Mouse (Mus musculus) gastrocnemius, postnatal 14 days (tissue): Measurements from ENCODE around the gene Selenon. TPM values are rescaled to one million over a fixed set of nuclear protein-coding genes. Genes with fewer than 3 reads are reported as not detected.
A peak's percentile ranks its signal among the peaks of the same experiment; 100 is the strongest.
"Not testable (repeated sequence)": the region's sequence is repeated elsewhere in the genome, so short reads cannot be mapped to it uniquely, and the experiment has no call there.

ENCODE experiments used
- DNase-seq: peaks from one replicate; pipeline ENCODE4 v3.0.0; 2021; ENCODE audit warnings: mixed read lengths
- intact Hi-C: fragments of 180-260 bp; cut with DNase I; formaldehyde crosslinking; loops from one replicate; pipeline ENCODE4 v1.15.1; 2025; ENCODE audit warnings: low total_unique reads
- total RNA-seq, 2 experiments: library from RNA; stranded (reverse); gene quantifications; 2 replicates each; pipeline ENCODE4 v1.2.3; 2021

The Selenon gene
- total RNA-seq, 2 experiments from 2014 or later, result 16.4 to 18.5 TPM

GRCm38 (mm10) chr4:134517719-134518118, 34.2 kb downstream of the Selenon start:
- intact Hi-C loops, result no loop called here
- DNase-seq, result no peak

DNA sequence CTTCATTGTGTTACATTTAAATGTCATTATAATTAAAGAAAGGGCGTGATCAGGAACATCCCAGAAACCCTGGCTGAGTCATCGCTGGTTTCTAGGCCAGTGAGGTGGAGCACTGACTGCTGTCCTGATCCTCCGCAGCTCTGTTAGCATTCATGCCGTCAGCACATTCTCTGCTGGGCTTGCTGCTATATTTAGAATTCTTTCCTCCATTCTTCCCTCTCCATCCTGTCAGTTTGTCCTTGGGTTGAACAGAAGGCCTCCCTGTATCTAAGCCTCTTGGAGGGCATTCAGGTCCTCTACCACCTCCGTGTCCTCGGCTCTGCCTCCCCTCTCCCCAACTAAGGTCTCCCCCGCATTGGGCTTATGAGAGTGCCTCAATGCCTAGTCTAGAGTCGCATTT, 35.0 kb downstream of the Selenon start:
- intact Hi-C loops, result no loop called here
- peak; percentile 27 for DNase-seq

DNA sequence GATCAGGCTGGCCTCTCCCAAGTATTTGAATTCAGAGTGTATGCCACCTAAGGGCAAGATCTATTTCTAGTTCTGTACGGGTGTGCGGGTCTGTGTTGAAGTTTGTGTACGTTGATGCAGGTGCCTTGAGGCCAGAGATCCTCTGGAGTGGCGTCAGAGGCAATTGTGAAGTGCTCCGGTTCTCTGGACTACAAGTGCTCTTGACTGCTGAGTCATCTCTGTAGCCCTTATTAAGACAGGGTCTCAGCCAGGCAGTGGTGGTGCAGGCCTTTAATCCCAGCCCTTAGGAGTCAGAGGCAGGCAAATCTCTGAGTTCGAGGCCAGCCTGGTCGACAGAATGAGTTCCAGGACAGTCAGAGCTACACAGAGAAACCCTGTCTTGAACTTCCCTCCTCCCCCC, 36.4 kb downstream of the Selenon start:
- intact Hi-C loops, result no loop called here
- no peak for DNase-seq

DNA sequence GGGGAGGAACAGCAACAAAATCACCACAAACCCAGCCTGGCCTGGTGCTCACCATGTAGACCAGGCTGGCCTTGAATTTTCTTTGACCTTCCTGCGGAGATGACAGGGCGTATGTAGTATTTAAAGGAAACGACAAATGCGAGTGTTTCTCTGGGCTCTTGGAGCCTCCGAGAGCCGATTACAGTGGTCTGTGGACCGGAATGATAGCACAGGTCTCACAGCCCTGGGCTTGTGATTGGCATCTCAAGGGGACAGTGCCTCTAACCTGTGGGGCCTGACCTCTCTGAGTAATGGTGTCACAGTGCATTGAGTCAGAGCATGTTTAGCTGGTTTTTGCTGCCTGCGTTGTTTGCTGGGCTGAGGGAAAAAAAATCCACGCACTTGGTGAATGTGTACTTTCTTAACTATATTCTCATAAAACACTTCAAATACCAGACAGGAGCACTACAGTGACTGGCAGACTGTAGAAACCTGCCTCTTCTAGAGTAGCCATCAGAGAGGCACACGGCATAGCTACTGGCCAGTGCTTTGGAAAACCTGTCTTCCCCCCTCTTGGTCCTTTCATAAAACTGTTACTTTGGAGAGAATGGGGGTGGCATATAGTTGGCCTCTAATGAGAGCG, 37.5 kb downstream of the Selenon start:
- DNase-seq, result no peak
- intact Hi-C loops, result no loop called here

GRCm38 (mm10) chr4:134512798-134513197, 39.2 kb downstream of the Selenon start:
- peak; percentile 77 for DNase-seq
- intact Hi-C loops, result no loop called here

DNA sequence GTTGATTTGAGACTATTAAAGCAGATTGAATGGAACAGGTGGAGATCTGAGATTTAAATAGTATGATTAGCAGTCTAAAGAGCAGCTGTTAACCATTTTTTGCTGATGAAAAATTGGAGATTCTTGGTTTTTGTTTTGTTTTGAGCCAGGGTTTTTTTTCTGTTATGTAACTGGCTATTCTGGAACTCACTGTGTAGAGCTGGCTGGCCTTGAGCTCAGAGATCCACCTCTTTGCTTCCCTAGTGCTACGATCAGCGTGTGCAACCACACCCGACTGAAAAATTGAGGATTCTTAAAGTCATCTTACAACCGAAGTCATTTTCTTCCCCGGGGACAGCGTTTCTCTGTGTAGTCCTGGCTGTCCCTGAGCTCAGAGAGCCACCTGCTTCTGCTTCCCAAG, 40.2 kb downstream of the Selenon start:
- intact Hi-C loops, result no loop called here
- no peak for DNase-seq

DNA sequence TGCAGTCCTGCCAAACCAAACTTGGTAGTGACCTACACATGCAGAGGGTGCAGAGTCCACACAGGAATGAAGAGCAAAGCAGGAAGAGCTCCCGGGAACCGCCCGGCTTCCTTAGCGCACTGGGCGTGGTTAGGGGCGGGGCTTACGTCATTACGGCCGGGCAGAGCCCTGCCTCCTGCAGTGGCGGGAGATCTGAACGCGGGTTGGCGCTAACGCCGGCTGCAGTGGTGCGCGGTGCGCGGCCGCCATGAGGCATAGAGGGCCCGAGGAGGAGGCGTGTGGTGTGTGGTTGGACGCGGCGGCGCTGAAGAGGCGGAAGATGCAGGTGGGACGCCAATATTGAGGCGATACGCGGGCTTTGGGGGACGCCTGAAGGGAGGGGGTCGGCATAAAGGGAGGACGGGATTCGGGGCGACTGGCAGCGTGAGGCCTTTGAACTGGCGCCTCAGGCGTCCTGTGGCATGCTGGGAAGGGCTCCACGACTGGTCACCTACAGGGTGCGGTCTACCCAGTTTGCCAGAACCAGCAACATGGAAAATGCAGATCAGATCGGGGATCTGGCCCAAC, 41.0 kb downstream of the Selenon start, which contains the start of gene Aunip:
Gene Aunip (plus strand): TSS at position 155 of the 567 bp plus-strand sequence.
- intact Hi-C loops, result no loop called here
- DNase-seq, result peak; percentile 94

- no peak for DNase-seq
- intact Hi-C loops, result no loop called here
Observed at GRCm38 (mm10) chr4:134510396-134510795, 41.6 kb downstream of the Selenon start.

GRCm38 (mm10) chr4:134506713-134507112, 45.3 kb downstream of the Selenon start:
- no peak for DNase-seq
- intact Hi-C loops, result no loop called here

GRCm38 (mm10) chr4:134505966-134506594, 45.9 kb downstream of the Selenon start:
- intact Hi-C loops, result no loop called here
- DNase-seq, result no peak

- no peak for DNase-seq
- intact Hi-C loops, result no loop called here
Observed at GRCm38 (mm10) chr4:134505303-134505789, 46.6 kb downstream of the Selenon start.

GRCm38 (mm10) chr4:134503686-134504357, 48.1 kb downstream of the Selenon start:
- no peak for DNase-seq
- intact Hi-C loops, result no loop called here

DNA sequence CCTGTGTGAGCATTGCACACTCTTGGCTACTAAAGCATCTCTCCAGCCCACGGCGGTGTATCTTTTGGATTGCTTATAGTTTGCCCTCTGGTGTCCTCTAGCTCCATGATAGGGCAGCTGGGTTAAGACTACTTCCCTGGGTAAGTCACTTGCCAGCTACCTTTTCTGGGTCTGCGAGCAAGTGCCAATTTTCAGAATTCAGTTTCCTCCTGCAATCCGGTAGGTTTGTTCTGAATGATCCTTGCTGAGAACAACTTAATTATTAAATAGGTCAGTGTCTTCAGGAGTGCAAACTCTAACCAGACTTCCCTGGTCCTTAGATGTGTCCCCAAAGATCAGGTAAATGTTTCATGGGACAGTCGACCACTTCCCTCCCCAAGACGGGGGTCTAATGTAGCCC, 50.9 kb downstream of the Selenon start:
- intact Hi-C loops, result no loop called here
- no peak for DNase-seq

DNA sequence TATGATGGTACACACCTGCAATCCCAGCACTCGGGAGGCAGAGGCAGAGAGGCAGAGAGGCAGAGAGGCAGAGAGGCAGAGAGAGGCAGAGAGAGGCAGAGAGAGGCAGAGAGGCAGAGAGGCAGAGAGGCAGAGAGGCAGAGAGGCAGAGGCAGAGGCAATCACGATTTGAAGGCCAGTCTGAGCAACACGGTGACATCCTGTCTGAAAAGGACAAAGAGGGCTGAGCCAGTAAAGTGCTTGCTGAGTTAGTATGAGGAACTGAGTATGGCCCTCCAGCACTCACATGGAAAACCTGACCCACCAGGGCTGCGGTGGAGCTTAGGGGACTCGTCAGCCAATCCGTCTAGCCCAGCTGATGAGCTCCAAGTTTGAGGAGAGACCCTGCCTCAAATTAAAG, 53.0 kb downstream of the Selenon start:
- DNase-seq, intact Hi-C loops: not testable (repeated sequence)

GRCm38 (mm10) chr4:134497986-134498731, 53.8 kb downstream of the Selenon start:
- intact Hi-C loops, result no loop called here
- DNase-seq, result no peak

DNA sequence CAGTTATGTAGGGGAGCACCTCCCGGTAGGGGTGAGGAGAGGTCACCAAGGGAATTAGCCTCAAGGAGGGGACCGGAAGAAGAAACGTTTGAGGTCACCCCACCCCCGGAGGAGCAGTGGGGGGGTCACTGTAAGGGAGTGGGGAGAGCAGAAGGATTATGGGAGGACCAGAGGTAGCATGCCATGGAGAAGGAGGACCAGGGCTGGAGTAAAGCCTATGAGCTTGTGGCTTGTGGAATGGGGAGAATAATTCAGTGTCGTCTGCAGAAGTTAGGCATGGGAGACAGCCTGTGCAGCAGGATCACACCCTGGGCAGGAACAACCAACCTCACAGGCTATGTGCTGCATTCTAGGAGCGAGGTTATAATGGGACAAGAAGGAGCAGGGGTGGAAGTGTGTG, 54.7 kb downstream of the Selenon start:
- DNase-seq, result no peak

DNA sequence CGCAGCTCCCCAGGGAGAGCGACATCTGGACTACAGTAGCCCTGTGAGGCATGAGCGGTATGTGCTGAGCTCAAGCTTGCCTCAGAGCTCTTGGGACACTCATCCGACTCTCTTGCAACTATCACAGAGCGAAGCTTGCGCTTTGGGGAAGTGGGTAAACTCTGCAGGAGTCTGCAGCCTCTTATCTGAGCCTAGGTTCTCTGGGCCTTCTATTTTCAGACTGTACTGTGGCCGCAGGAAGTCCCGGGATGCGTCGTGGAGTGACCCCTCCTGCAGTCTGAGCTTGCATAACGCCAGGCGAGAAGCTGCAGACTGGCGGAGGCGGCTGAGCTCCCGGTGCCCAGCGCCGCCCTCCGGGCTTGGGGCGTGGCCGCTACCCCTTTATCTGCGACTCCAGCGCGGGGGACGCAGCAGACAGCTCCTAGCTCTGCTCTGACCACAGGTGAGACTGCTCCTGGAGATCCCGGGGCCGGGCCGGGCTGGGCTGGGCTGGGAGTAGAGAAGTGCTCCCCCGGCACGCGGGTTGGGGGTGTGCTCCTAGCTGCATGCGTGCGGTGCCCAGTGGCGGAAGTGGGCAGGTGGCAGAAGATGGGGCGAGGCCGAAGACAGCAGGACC, 55.3 kb downstream of the Selenon start, which contains the start of gene Paqr7:
Gene Paqr7 (plus strand): TSS at position 103 of the 616 bp plus-strand sequence.
- DNase-seq, result peak; percentile 70
- intact Hi-C loops, result no loop called here

More for the DNA sequence above, 54.7 kb downstream of the Selenon start:
- intact Hi-C loops, result no loop called here

DNA sequence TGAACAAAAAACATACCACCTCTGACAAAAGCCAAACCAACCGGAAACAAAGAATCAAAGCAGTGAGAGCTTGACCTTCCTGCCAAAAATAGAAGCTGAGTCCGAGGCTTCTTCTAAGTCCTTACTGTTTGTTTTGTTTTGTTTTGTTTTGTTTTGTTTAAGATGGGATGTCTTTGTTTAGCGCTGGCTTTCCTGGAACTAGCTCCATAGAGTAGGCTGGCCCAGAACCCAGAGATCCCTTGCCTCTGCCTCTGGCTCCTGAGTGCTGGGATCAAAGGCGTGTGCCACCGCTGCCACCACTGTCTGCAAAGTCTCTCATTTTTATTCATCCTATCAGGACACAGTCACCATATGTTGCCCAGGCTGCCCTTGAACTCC, 56.4 kb downstream of the Selenon start:
- DNase-seq, result no peak
- intact Hi-C loops, result no loop called here
